Mouse (Mus musculus): Measurements from ENCODE around the gene Thy1. TPM values are rescaled to one million over a fixed set of nuclear protein-coding genes. Genes with fewer than 3 reads are reported as not detected.

Gene Thy1
- polyA plus RNA-seq, 1 experiment from 2014 or later, result 5.1 TPM

DNA sequence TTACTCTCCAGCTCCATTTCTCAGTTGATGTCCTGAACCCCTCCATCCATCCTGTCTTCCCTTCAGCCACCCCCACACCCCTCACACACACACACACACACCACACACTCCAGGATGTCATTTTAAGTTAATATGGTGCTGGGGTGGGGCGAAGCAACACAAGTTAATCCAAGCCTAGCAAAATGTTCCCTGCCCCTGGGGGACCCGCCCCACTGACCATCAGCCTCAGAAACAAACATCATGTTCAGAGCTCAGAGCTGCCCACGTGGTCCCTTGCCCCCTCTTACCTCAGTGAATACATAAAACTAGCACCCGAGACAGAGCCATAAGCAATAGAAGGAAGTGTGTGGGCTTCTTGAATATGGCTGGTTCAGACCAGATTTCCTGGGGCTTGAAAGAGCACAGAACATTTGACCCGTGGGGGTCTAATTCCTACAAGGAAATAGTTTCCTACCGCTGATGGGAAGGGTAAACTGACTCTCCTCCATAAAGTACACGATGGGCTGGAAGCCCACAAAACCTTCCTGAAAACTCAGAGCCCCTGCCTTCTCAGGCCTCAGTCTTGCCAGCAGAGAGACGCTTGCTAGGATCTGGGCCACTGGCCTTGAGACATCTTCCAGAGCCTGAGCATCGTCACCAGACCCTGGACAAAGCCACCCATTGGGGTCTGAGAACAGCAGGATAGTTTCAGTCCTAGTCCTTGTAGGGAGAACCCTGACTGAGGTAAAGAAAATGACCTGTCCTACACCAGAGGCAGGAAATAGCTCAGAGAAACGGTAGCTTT is 37.0 kb downstream of the Thy1 start:
- Histone ChIP-seq H3K27me3 (peaks cover 24% of the 10 kb centered on the region), H3K4me3 (no peak overlapping the region), H3K4me1 (peaks cover 53% of the 10 kb centered on the region)

DNA sequence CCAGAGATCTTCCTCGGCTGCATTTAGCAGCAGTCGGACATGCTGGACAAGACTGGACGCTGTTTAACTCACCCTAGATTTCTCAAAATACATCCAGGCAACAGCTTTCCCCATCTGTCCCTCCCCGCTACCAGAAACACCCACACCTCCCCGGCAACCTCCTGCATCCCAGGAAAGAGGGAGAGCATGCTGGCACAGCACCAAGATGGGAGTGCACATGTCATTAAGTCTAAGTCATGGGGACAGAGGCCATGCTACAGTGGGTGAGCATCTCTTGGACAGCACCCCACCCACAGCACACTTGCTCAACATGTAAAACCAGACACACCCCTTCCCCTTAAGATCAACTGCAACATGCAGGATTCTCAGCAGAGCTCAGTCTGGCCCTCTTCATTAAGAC is 37.8 kb downstream of the Thy1 start:
- H3K9ac ChIP-seq, result no peak overlapping the region
- peaks cover 59% of the 10 kb centered on the region for H3K4me1 ChIP-seq
- H3K27me3 ChIP-seq, result peaks cover 32% of the 10 kb centered on the region
- no peaks in the 10 kb centered on the region for H3K9me3 ChIP-seq
- no peak overlapping the region for H3K27ac ChIP-seq
- no peak overlapping the region for H3K4me2 ChIP-seq (replicated peaks)
- ATAC-seq (ENCODE audit: low FRiP score, low read depth), result no peak
- H3K36me3 ChIP-seq, result no peaks in the 10 kb centered on the region
- no peak overlapping the region for H3K4me3 ChIP-seq
- WGBS, result 70% methylated on average over 5 of the region's 5 CpGs

More for the DNA sequence above, 37.0 kb downstream of the Thy1 start:
- ATAC-seq (ENCODE audit: low FRiP score, low read depth), result no peak
- Histone ChIP-seq H3K36me3 (no peaks in the 10 kb centered on the region), H3K27ac (no peak overlapping the region), H3K9ac (no peak overlapping the region), H3K9me3 (no peaks in the 10 kb centered on the region), H3K4me2 (replicated peaks) (no peak overlapping the region)
- WGBS, result 57% methylated on average over 10 of the region's 10 CpGs

DNA sequence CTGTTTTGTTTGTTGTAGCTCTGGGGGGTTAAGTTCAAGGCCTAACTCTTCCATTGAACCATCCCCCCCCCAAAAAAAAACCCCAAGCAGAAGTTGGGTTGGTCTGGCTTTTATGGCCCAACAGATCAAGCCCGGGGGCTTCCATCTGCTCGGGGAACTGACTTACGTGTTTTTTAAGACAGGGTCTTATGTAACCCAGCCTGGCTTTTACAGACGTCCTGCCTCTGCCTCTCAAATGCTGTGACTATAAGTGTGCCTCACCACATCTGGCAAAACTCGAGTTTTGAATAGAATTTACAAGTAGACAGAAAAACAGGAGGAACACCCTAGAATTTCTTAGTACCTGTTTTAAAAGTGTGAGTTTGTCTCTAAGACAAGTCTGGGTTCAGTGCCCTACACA is 38.4 kb downstream of the Thy1 start:
- Histone ChIP-seq H3K9me3 (no peaks in the 10 kb centered on the region), H3K9ac (no peak overlapping the region), H3K4me1 (peaks cover 63% of the 10 kb centered on the region), H3K36me3 (no peaks in the 10 kb centered on the region), H3K4me3 (no peak overlapping the region), H3K27me3 (peaks cover 38% of the 10 kb centered on the region), H3K27ac (no peak overlapping the region), H3K4me2 (replicated peaks) (0 out of 2 replicates have a peak overlapping the region, but pooled peaks have one; percentile 17)
- WGBS, result 18% methylated on average over 5 of the region's 5 CpGs
- no peak for ATAC-seq (ENCODE audit: low FRiP score, low read depth)

DNA sequence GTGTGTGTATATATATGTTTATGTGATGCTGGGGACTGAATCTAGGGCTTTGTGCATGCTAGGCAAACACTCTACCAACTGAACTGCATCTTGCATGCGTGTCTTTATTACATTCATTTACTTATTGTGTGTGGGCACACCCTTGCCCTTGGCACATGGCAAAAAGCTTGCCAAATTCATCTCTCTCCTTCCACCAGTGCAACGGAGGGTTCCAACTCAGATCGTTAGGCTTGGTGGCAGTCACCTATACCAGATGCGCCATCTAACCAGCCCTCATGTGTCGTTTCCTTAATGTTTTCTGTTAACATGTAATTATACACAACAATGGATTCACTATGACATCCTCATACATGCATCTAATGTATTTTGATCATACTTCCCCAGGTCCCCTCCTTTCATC is 39.1 kb downstream of the Thy1 start:
- H3K4me2 ChIP-seq (replicated peaks), result no peak overlapping the region
- H3K4me3 ChIP-seq, result no peak overlapping the region
- H3K4me1 ChIP-seq, result peaks cover 67% of the 10 kb centered on the region
- H3K27me3 ChIP-seq, result peaks cover 42% of the 10 kb centered on the region
- no peaks in the 10 kb centered on the region for H3K9me3 ChIP-seq
- H3K36me3 ChIP-seq, result no peaks in the 10 kb centered on the region
- ATAC-seq (ENCODE audit: low FRiP score, low read depth), result no peak
- no peak overlapping the region for H3K9ac ChIP-seq
- H3K27ac ChIP-seq, result no peak overlapping the region
- WGBS, result 86% methylated on average over 5 of the region's 5 CpGs

DNA sequence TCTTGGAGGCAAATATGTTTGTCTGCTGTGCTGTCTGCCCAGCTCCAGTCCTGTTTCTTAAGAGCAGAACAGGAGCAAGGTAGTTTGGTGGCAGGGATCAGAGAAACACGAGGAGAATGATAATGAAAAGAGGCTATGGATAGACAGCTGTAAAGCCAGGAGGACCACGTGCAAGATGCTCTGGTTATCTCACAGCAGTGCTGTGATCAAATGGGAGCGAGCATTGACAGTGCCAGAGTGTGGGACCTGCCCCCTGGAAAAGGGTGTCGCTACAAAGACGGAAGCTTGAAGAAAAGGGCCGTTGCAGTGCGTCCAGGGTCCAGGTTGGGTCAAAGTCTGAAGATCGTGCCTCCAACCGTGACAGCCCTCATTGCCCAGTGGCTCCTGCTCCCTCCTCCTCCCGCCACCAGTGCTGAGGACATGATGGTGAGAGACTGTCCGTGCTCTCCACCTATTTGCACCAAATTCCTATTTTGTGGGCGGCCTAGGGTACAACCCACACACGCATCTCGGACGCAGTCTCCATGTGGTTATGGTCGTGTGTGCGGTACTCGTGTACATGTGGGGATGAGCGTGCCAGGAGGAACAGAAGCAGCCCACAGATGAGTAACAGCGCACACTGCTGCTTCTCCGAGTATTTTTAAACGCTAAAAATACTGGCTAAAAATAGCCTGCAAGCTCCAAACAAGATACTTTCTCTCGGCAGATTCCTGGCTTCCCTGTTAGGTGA is 40.4 kb downstream of the Thy1 start:
- Histone ChIP-seq H3K4me2 (replicated peaks) (peak overlapping the region; percentile 98), H3K27ac (no peak overlapping the region), H3K9ac (0 out of 2 replicates have a peak overlapping the region, but pooled peaks have one; percentile 4), H3K27me3 (peaks cover 52% of the 10 kb centered on the region), H3K36me3 (no peaks in the 10 kb centered on the region), H3K9me3 (no peaks in the 10 kb centered on the region), H3K4me1 (peaks cover 76% of the 10 kb centered on the region), H3K4me3 (peak overlapping the region; percentile 64)
- no peak for ATAC-seq (ENCODE audit: low FRiP score, low read depth)
- 11% methylated on average over 23 of the region's 23 CpGs for WGBS

DNA sequence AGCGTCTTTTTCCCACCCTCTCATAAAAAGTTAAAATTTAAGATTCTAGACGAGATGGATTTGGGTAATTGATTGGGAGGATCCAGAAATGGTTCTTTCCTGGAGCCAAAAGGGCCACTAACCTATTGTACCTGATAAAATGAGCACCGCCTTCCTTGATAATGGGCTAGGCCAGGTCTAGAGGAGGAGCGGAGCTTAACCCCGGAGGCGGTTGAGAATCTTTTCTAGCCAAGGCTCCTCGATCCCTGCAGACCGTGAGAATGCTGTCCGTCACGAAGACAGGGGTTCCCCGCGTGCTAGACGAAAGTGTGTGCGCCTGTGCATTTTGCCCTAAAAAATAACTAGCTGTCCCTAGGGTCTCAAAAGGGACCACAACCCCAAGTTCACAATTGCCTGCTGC is 41.1 kb downstream of the Thy1 start:
- Histone ChIP-seq H3K27me3 (peaks cover 52% of the 10 kb centered on the region), H3K4me1 (peaks cover 72% of the 10 kb centered on the region), H3K4me2 (replicated peaks) (peak overlapping the region; percentile 98), H3K36me3 (no peaks in the 10 kb centered on the region), H3K9ac (peak overlapping the region; percentile 75; the same call in 1 of the 2 replicates), H3K4me3 (peak overlapping the region; percentile 64), H3K27ac (no peak overlapping the region), H3K9me3 (no peaks in the 10 kb centered on the region)
- WGBS, result 1% methylated on average over 14 of the region's 14 CpGs
- ATAC-seq (ENCODE audit: low FRiP score, low read depth), result no peak

DNA sequence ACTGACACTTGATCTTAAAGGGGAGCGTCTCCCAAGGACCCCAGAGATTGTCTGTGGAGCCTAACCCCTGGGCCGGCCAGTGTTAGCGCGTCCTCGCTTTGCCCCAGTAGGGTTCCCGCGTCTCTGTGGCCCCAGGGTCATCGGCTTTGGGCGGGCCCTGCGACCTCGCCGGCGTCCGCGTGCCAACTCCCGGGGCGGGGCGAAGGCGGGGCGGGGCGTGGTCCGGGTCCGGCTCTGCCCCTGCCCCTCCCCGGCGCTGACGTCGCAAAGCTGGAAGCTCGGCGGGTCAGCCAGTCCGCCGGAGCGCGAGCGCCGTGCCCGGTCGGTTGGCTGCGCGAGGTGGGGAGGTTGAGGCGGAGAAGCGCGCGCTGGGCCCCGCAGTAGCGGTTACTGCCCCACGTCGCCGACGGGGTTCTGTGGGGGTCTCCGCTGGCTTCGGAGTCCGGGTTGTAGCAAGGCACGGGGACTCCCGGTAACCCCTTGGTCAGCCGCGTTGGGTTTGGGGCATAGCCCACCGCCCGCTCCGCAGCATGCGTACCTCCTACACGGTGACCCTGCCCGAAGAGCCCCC is 41.6 kb downstream of the Thy1 start:
- peaks cover 73% of the 10 kb centered on the region for H3K4me1 ChIP-seq
- H3K36me3 ChIP-seq, result no peaks in the 10 kb centered on the region
- peak overlapping the region; percentile 75 for H3K9ac ChIP-seq
- peak overlapping the region; percentile 64 for H3K4me3 ChIP-seq
- H3K27me3 ChIP-seq, result peaks cover 52% of the 10 kb centered on the region
- no peak overlapping the region for H3K27ac ChIP-seq
- peak; percentile 71 for ATAC-seq (ENCODE audit: low FRiP score, low read depth)
- H3K9me3 ChIP-seq, result no peaks in the 10 kb centered on the region
- under 1% methylated on average over 61 of the region's 62 CpGs for WGBS
- H3K4me2 ChIP-seq (replicated peaks), result peak overlapping the region; percentile 98

DNA sequence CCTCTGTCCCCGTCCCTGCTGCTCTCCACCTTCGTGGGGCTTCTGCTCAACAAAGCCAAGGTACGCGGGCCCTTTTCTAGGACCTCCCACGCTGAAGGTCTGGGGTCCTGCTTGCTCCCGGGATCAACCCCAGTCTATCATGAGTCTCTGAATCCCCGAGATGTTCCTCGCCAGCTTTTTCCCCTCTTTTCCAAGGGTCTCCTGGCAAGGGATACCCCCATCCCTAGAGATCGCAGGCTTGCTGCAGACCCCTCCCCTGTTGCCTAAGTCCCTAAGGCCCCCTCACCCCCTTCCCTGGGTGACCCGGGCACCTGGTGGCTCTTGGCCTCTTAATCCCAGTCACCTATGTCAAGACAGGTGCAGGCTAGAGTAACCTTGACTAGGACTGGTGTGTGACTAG is 42.1 kb downstream of the Thy1 start:
- H3K9me3 ChIP-seq, result no peaks in the 10 kb centered on the region
- H3K27ac ChIP-seq, result no peak overlapping the region
- peaks cover 5% of the 10 kb centered on the region; the same call in 1 of the 2 replicates for H3K36me3 ChIP-seq
- peak overlapping the region; percentile 64 for H3K4me3 ChIP-seq
- H3K27me3 ChIP-seq, result peaks cover 52% of the 10 kb centered on the region
- ATAC-seq (ENCODE audit: low FRiP score, low read depth), result no peak
- H3K9ac ChIP-seq, result peak overlapping the region; percentile 75
- peak overlapping the region; percentile 98 for H3K4me2 ChIP-seq (replicated peaks)
- WGBS, result 3% methylated on average over 10 of the region's 10 CpGs
- peaks cover 72% of the 10 kb centered on the region for H3K4me1 ChIP-seq

DNA sequence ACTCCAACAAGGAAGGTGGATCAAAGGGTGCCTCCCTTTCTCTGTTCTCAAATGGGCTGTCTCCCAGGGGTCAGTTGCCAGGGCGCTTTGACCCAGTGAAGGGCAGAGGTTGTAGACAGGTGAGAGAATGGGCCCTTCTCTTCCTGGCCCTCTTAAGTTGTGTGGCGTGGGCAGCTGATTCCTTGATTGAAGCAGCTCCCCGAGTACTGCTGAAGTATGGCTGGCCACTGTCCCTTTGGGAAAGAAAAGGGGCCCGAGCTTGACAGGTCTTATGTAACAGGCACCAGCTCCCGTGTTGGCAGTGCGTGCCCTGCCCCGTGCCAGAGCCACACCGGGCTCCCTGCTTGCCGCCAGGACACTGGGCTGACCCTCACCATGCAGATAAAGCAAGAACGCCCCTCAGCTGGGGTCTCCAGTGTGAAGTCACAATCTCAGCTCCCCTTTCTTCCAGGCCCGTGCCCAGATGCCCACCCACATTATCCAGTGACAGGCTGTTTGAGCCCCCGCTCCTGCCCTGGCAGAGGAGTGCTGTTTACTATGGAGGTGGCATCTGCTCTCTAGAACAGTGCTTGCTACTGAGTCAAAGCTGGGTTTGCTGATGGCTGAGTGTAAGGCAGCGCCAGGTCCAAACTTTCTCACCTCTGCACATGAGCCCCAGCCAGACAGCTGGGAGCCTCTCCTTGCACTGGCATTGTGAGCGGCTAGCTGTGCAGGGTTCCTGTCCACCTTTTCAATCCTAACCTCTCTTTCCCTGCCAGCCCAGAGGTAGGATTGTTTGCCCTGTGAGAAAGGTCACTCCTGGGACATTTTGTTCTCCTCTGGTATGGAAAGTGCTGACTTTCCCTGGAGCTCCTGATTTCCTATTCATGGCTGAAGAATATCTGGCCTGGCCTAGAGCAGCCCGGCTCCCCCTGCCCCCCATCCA is 42.8 kb downstream of the Thy1 start:
- H3K4me1 ChIP-seq, result peaks cover 65% of the 10 kb centered on the region
- peak overlapping the region; percentile 64 for H3K4me3 ChIP-seq
- no peak overlapping the region for H3K27ac ChIP-seq
- H3K9me3 ChIP-seq, result no peaks in the 10 kb centered on the region
- WGBS, result 71% methylated on average over 15 of the region's 15 CpGs
- no peak overlapping the region; the same call in 1 of the 2 replicates for H3K9ac ChIP-seq
- peaks cover 6% of the 10 kb centered on the region for H3K36me3 ChIP-seq
- no peak for ATAC-seq (ENCODE audit: low FRiP score, low read depth)
- peak overlapping the region; percentile 98 for H3K4me2 ChIP-seq (replicated peaks)
- peaks cover 52% of the 10 kb centered on the region for H3K27me3 ChIP-seq

DNA sequence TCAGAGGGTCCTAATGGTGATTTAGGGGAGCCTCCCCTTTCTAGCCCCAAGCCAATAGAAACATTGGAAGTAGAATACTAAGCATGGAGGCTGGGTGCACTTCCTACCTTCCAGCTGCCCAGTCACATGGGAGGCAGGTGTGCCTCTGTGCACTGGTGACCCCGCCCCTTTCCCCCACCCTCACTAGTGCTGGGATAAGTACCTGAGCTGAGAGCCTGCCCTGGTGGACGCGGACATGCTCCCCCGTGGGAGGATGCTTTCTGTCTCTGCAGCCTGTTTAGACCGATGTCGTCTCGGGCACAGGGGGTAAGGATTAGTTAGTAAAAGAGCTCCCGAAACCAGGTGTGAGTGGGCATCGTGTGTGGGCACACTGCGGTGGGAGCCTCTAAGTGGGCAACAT is 43.8 kb downstream of the Thy1 start:
- Histone ChIP-seq H3K4me2 (replicated peaks) (peak overlapping the region; percentile 35), H3K36me3 (peaks cover 15% of the 10 kb centered on the region), H3K27ac (no peak overlapping the region), H3K27me3 (peaks cover 52% of the 10 kb centered on the region), H3K9ac (no peak overlapping the region), H3K4me3 (no peak overlapping the region), H3K9me3 (no peaks in the 10 kb centered on the region), H3K4me1 (peaks cover 55% of the 10 kb centered on the region)
- no peak for ATAC-seq (ENCODE audit: low FRiP score, low read depth)
- 37% methylated on average over 10 of the region's 10 CpGs for WGBS

DNA sequence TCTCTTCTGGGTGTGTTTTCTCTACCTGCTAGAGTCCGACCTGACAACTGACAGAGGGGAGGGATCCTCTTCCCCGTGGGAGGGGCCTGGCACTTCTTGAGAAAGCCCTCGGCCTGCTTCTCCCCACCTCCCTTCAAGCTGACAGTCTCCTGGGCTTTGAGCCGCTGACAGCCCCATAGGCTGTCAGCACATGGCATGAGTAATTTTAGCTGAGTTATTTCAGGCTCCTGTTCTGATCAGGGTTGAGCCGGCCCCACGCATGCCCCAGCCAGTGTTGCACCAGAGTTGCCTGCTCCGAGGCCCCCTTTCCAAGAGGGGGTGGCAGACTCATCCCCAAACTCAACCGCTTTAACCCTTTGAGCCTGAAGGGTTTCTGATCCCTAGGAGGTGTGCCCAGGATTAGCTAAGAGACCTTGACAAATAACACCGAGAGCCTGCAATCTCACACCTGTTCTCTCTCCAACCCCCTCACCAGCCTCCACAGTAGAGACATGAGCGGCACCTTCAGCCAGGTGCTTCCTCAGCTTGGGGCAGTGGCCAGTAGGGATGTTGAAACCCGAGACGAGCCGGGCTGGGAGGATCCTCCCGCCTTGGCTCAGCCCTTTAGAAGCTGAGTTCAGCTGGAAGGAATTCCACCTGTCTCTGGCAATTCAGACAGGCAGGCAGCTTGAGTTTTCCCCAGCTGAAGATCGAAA is 44.7 kb downstream of the Thy1 start:
- H3K4me2 ChIP-seq (replicated peaks), result peak overlapping the region; percentile 35
- peaks cover 23% of the 10 kb centered on the region for H3K36me3 ChIP-seq
- peaks cover 45% of the 10 kb centered on the region for H3K27me3 ChIP-seq
- H3K4me1 ChIP-seq, result peaks cover 53% of the 10 kb centered on the region
- H3K9me3 ChIP-seq, result no peaks in the 10 kb centered on the region
- ATAC-seq (ENCODE audit: low FRiP score, low read depth), result peak; percentile 54; the same call in 1 of the 2 replicates
- no peak overlapping the region for H3K27ac ChIP-seq
- WGBS, result 4% methylated on average over 15 of the region's 15 CpGs
- no peak overlapping the region for H3K4me3 ChIP-seq
- 0 out of 2 replicates have a peak overlapping the region, but pooled peaks have one; percentile 31 for H3K9ac ChIP-seq
